Mouse (Mus musculus) heart, adult 2 months (tissue): ENCODE results near the gene Mknk2.

ENCODE experiments used
- CTCF ChIP-seq: fragments of 200-600 bp; IDR thresholded peaks from 2 replicates; pipeline ENCODE4 v1.8.1; 2022; ENCODE audit warnings: antibody characterized with exemption, mild to moderate bottlenecking, moderate library complexity
- EP300 ChIP-seq: fragments of 200-500 bp; IDR thresholded peaks from 2 replicates; pipeline ENCODE4 v1.6.1; 2011; ENCODE audit warnings: low read depth, low read length, control low read depth; ENCODE audit not compliant: insufficient read depth
- POLR2A ChIP-seq: fragments of 200-500 bp; IDR thresholded peaks from 2 replicates; pipeline ENCODE4 v1.6.1; 2011; ENCODE audit warnings: mild to moderate bottlenecking, low read depth, low read length, control low read depth; ENCODE audit not compliant: insufficient read depth

DNA sequence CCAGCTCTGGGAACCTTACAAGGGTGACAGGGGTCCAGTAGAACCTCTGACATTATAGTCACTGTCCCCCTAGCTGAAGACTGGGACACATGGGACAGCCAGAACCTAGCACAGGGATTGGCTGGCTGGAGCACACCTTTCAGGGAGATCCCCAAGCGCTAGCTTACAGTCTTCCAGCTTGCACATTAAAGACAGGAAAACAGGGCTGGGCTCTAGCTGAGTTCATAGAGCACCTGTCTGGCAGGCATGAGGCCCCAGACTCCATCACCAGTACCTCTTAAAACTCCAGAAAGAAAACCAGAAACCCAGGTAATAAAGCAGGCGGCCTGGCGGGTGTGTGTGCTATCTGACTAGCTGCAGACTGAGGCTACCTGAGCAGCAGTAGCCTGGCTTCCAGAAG, 4.2 kb downstream of the Mknk2 start:
- no peak for TF ChIP-seq CTCF
- TF ChIP-seq POLR2A: no peak
- no peak for TF ChIP-seq EP300
